Mouse (Mus musculus): ENCODE data around the gene AC124108.1. TPM values are rescaled to one million over a fixed set of nuclear protein-coding genes. Genes with fewer than 3 reads are reported as not detected.

The AC124108.1 gene
- total RNA-seq, 4 experiments from 2014 or later, result 4.6 to 5.7 (median 4.7) TPM

DNA sequence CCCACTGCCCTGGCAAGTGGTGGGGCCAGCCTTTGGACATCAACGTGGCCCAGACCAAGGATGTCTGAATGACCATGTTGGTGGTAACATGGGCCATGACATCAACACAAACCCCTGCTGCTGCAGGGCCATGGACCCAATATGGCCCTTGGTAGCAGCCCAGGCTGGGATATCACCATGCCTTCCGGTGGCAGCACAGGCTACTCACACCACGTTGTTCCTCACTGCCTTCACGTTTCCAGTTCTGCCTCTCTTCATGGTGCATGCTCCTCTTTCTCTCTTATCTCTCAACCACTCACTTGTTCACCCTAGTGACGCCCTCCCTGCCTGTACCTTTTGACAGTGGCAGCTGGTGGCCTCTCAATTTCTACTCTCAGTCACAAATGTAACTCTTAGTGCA lies 53.8 kb downstream of the AC124108.1 start:
- DNase-seq (ENCODE audit: low spot score in 2 of 2), result no peak

DNA sequence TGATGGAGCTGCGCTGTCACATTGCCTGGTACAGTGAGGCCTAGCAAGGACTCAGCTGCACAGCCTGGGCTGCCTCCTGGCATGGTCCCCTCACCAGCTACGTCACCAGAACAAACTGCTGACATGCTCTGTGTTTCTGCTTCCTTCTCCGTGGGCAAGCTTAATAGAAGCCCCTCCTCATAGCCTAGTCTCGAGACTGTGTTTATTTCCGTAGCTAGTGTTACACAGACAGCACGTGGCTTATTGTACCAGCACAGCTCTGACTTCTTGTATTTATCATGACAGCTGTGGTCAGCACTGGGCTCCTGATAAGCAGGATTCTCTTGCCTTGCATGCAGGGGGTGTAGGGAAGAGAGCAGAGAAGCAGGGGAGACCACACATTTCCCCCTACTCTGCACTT lies 54.9 kb downstream of the AC124108.1 start:
- no peak for DNase-seq (ENCODE audit: low spot score in 2 of 2)

DNA sequence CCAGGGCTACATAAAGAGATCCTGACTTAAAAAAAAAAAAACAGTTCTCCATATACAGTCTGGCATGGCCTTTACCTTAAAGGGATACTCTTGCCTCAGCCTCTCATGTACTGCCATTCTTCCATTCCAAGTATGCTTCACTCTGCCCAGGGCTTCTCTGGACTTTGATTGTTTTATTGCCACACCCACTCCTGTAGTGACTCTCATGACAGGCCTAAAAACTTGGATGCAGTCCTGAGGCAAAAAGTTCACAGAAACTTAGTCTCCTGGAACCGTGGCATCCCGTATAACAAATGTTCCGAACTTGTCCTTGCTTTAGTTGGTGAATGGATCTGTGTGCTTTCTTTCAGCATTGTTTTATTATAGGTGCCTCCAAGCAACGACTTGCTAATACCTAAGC lies 55.4 kb downstream of the AC124108.1 start:
- DNase-seq (ENCODE audit: low spot score in 2 of 2), result no peak

DNA sequence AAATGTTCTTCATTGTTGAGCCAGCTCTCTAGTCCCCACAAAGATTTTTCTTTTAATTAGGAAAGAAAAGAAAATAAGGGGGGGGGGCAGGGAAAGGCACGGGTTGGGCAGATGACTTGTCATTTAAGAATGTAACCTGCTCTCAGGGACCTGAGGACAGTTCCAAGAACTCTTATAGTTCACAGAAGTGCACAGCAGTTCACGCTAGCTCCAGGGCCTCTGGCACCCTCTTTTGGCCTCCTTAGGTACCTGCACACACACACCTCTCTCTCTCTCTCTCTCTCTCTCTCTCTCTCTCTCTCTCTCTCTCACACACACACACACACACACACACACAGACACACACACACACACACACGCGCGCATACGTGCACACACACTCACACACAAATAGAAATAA lies 63.2 kb downstream of the AC124108.1 start:
- DNase-seq (ENCODE audit: low spot score in 2 of 2), result no peak

Small RNA genes within 50 kb of the gene (microRNA-seq; reads per million reads assigned to microRNA genes)
- 79.8 to 81.0 reads per million in 2 experiments for gene Mir135b

Other genes starting within 250 kb of the AC124108.1 start
- gene Slc45a3, start 228.5 kb upstream of the AC124108.1 start, total RNA-seq (2022), result 1 to 10 TPM in 1 of 4 experiments, under 1 TPM in 3; 0.65 to 1.9 (median 0.79) TPM
- 10 to 100 TPM; 54.1 to 63.5 (median 58.5) TPM for gene Elk4, start 183.8 kb upstream of the AC124108.1 start, total RNA-seq (2022)
- 100 to 1,000 TPM in 1 of 4 experiments, 10 to 100 TPM in 3; 77.0 to 100 (median 85.0) TPM for gene Mfsd4a, start 123.4 kb upstream of the AC124108.1 start, total RNA-seq (2022)
- 10 to 100 TPM; 29.2 to 42.7 (median 35.9) TPM for gene Cdk18, start 51.8 kb upstream of the AC124108.1 start, total RNA-seq (2022)
- gene Lemd1, start within 50 bp of the AC124108.1 start, total RNA-seq (2022), result 1 to 10 TPM; 7.0 to 9.5 (median 8.1) TPM
- not detected for gene Gm10188, start 38.3 kb downstream of the AC124108.1 start, total RNA-seq (2022)
- gene Klhdc8a, start 107.2 kb downstream of the AC124108.1 start, total RNA-seq (2022), result 10 to 100 TPM; 12.3 to 15.1 (median 13.6) TPM
- 1 to 10 TPM in 3 of 4 experiments, under 1 TPM in 1; 0.81 to 1.7 (median 1.3) TPM for gene Nuak2, start 124.7 kb downstream of the AC124108.1 start, total RNA-seq (2022)
- gene Tmcc2, start 199.8 kb downstream of the AC124108.1 start, total RNA-seq (2022), result 100 to 1,000 TPM; 182 to 205 (median 192) TPM
- 10 to 100 TPM; 40.9 to 51.7 (median 42.4) TPM for gene Dstyk, start 226.1 kb downstream of the AC124108.1 start, total RNA-seq (2022)